Mouse (Mus musculus) CH12F3 (cell line): ENCODE measurements at regions not wholly inside any gene's neighbourhood (a gene's known extent, or its start where the extent isn't known, plus 50 kb on each side); places are given as distances from the start of the nearest gene placed in this dataset.

Experiments used
- in situ Hi-C: fragments of 300-500 bp; cut with MboI; formaldehyde crosslinking; loops from 2 replicates; pipeline ENCODE4 v1.14.3; 2020; ENCODE audit warnings: low sequenced_read_pairs

- in situ Hi-C loops, result no loop called here
These were observed 179.8 kb upstream of the Plxnc1 start for GRCm38 (mm10) chr10:95124476-95124875.

GRCm38 (mm10) chr10:95120007-95120406, 175.4 kb upstream of the Plxnc1 start:
- in situ Hi-C loops, result no loop called here

GRCm38 (mm10) chr10:95118786-95119351, 174.2 kb upstream of the Plxnc1 start:
- in situ Hi-C loops, result no loop called here

GRCm38 (mm10) chr10:95117731-95118212, 173.1 kb upstream of the Plxnc1 start:
- in situ Hi-C loops, result no loop called here

- in situ Hi-C loops, result no loop called here
These were observed 172.6 kb upstream of the Plxnc1 start for GRCm38 (mm10) chr10:95117041-95117730.

GRCm38 (mm10) chr10:95116579-95117011, 172.0 kb upstream of the Plxnc1 start:
- in situ Hi-C loops, result no loop called here

- in situ Hi-C loops, result no loop called here
These were observed 168.3 kb upstream of the Plxnc1 start for GRCm38 (mm10) chr10:95112837-95113388.

- in situ Hi-C loops, result no loop called here
These were observed 167.7 kb upstream of the Plxnc1 start for GRCm38 (mm10) chr10:95112231-95112774.

GRCm38 (mm10) chr10:95110786-95111185, 166.2 kb upstream of the Plxnc1 start:
- in situ Hi-C loops, result no loop called here

GRCm38 (mm10) chr10:95109576-95109975, 164.9 kb upstream of the Plxnc1 start:
- in situ Hi-C loops, result no loop called here

GRCm38 (mm10) chr10:95107532-95108251, 163.1 kb upstream of the Plxnc1 start:
- in situ Hi-C loops, result no loop called here

GRCm38 (mm10) chr10:95103808-95104207, 159.2 kb upstream of the Plxnc1 start:
- in situ Hi-C loops, result loop anchor here (5.0 kb wide), 1 partner anchor 373 kb away; no protein-coding TSS in a partner anchor

GRCm38 (mm10) chr10:95102981-95103380, 158.3 kb upstream of the Plxnc1 start:
- in situ Hi-C loops, result loop anchor here (5.0 kb wide), 1 partner anchor 374 kb away; no protein-coding TSS in a partner anchor

- in situ Hi-C loops, result loop anchor here (5.0 kb wide), 1 partner anchor 377 kb away; no protein-coding TSS in a partner anchor
These were observed 155.3 kb upstream of the Plxnc1 start for GRCm38 (mm10) chr10:95099906-95100305.

- in situ Hi-C loops, result no loop called here
These were observed 151.2 kb upstream of the Plxnc1 start for GRCm38 (mm10) chr10:95095847-95096246.

GRCm38 (mm10) chr10:95094771-95095170, 150.1 kb upstream of the Plxnc1 start:
- in situ Hi-C loops, result no loop called here

- in situ Hi-C loops, result no loop called here
These were observed 148.6 kb upstream of the Plxnc1 start for GRCm38 (mm10) chr10:95093266-95093665.

- in situ Hi-C loops, result no loop called here
These were observed 146.5 kb upstream of the Plxnc1 start for GRCm38 (mm10) chr10:95091086-95091485.

GRCm38 (mm10) chr10:95090641-95091040, 146.0 kb upstream of the Plxnc1 start:
- in situ Hi-C loops, result no loop called here

GRCm38 (mm10) chr10:95090035-95090434, 145.4 kb upstream of the Plxnc1 start:
- in situ Hi-C loops, result no loop called here
